14 mouse cellular contexts compared by ENCODE assay signal in genomic region chr19:5833287-5834100, GRCm38 (mm10). TPM values are rescaled to one million over a fixed set of nuclear protein-coding genes. Genes with fewer than 3 reads are reported as not detected.
DNase-seq lines count a peak whose midpoint lies in the region; ATAC-seq and TF ChIP-seq lines count a peak whose summit lies in the region.
"Had no signal": no experiment of that assay in that cellular context is flagged by ENCODE, and none has a peak within 500 bp of the region (broad histone marks: within the 10 kb centered on the region; RNA-seq: fewer than 3 reads in every experiment).

No protein-coding gene starts in this region.

- no peak overlapping the region for H3K4me3 ChIP-seq in heart, embryonic 12.5 days
- no peak overlapping the region for H3K4me3 ChIP-seq in lung, postnatal 0 days (ENCODE audit: low read depth, low read length)
- no peak overlapping the region for H3K4me3 ChIP-seq in intestine, postnatal 0 days (ENCODE audit: low read depth, low read length)
- no peak overlapping the region for H3K4me3 ChIP-seq in small intestine, adult 2 months (ENCODE audit: low read depth, low read length)
- H3K4me3 ChIP-seq in midbrain, postnatal 0 days (ENCODE audit: low read depth, low read length), result no peak overlapping the region
- H3K4me3 ChIP-seq in hindbrain, embryonic 14.5 days (replicated peaks; ENCODE audit: low read length), result no peak overlapping the region
- H3K4me3 ChIP-seq: kidney, embryonic 15.5 days; stomach, embryonic 15.5 days had no signal

- ATAC-seq in heart, embryonic 12.5 days (ENCODE audit: insufficient number of reproducible peaks, low FRiP score), result no peak
- no peak for ATAC-seq in lung, postnatal 0 days
- no peak for ATAC-seq in intestine, postnatal 0 days
- ATAC-seq in midbrain, postnatal 0 days (ENCODE audit: low FRiP score), result no peak
- no peak for ATAC-seq in hindbrain, embryonic 14.5 days (ENCODE audit: low FRiP score)

- no peaks in the 10 kb centered on the region for H3K9me3 ChIP-seq in heart, embryonic 12.5 days (replicated peaks)
- no peaks in the 10 kb centered on the region for H3K9me3 ChIP-seq in lung, postnatal 0 days (ENCODE audit: low read length)
- H3K9me3 ChIP-seq in intestine, postnatal 0 days (ENCODE audit: control insufficient read depth), result no peaks in the 10 kb centered on the region
- H3K9me3 ChIP-seq in midbrain, postnatal 0 days (ENCODE audit: low read length), result no peaks in the 10 kb centered on the region
- H3K9me3 ChIP-seq in hindbrain, embryonic 14.5 days (ENCODE audit: control insufficient read depth, low read length), result no peaks in the 10 kb centered on the region
- H3K9me3 ChIP-seq: kidney, embryonic 15.5 days; stomach, embryonic 15.5 days had no signal

- TF ChIP-seq CTCF in lung, postnatal 0 days (IDR thresholded peaks at IDR 0.05), result no peak
- no peak for TF ChIP-seq CTCF in intestine, postnatal 0 days (IDR thresholded peaks at IDR 0.05; ENCODE audit: low read depth)
- no peak for TF ChIP-seq CTCF in small intestine, adult 2 months (IDR thresholded peaks at IDR 0.05; ENCODE audit: extremely low read depth, insufficient read length, insufficient replicate concordance, low read depth, low read length)
- no peak for TF ChIP-seq CTCF in midbrain, postnatal 0 days (IDR thresholded peaks at IDR 0.05)

- no peak overlapping the region for H3K27ac ChIP-seq in heart, embryonic 12.5 days (ENCODE audit: poor library complexity, severe bottlenecking)
- H3K27ac ChIP-seq in lung, postnatal 0 days (ENCODE audit: low read length), result peak overlapping the region; percentile 59
- H3K27ac ChIP-seq in intestine, postnatal 0 days (ENCODE audit: low read depth, low read length), result peak overlapping the region; percentile 9
- peak overlapping the region; percentile 67 for H3K27ac ChIP-seq in small intestine, adult 2 months (ENCODE audit: insufficient read depth, low read depth, low read length)
- no peak overlapping the region for H3K27ac ChIP-seq in midbrain, postnatal 0 days (ENCODE audit: low read depth, low read length)
- no peak overlapping the region for H3K27ac ChIP-seq in hindbrain, embryonic 14.5 days
- H3K27ac ChIP-seq: stomach, embryonic 15.5 days had no signal

- no peak overlapping the region for H3K9ac ChIP-seq in heart, embryonic 12.5 days
- no peak overlapping the region for H3K9ac ChIP-seq in lung, postnatal 0 days (replicated peaks; ENCODE audit: low read depth)
- no peak overlapping the region for H3K9ac ChIP-seq in intestine, postnatal 0 days (ENCODE audit: low read depth, low read length)
- no peak overlapping the region for H3K9ac ChIP-seq in midbrain, postnatal 0 days (replicated peaks; ENCODE audit: low read length, poor library complexity, severe bottlenecking)
- no peak overlapping the region for H3K9ac ChIP-seq in hindbrain, embryonic 14.5 days
- H3K9ac ChIP-seq: kidney, embryonic 15.5 days; stomach, embryonic 15.5 days had no signal

- H3K4me1 ChIP-seq in heart, embryonic 12.5 days (replicated peaks), result peaks cover 22% of the 10 kb centered on the region
- peaks cover 12% of the 10 kb centered on the region for H3K4me1 ChIP-seq in lung, postnatal 0 days (ENCODE audit: insufficient read depth, low read depth, low read length)
- H3K4me1 ChIP-seq in intestine, postnatal 0 days (replicated peaks; ENCODE audit: control insufficient read depth, insufficient read depth, low read length), result peaks cover 7% of the 10 kb centered on the region; the same call in 1 of the 2 replicates
- peaks cover 40% of the 10 kb centered on the region for H3K4me1 ChIP-seq in small intestine, adult 2 months (ENCODE audit: control insufficient read depth, insufficient read depth, insufficient read length, low read length)
- H3K4me1 ChIP-seq in midbrain, postnatal 0 days (ENCODE audit: insufficient read depth, low read length), result no peaks in the 10 kb centered on the region
- H3K4me1 ChIP-seq in hindbrain, embryonic 14.5 days (replicated peaks; ENCODE audit: control insufficient read depth, insufficient read depth, low read length), result no peaks in the 10 kb centered on the region

- 0 out of 2 replicates have a peak, but pooled peaks cover 5% of the 10 kb centered on the region for H3K36me3 ChIP-seq in heart, embryonic 12.5 days
- no peaks in the 10 kb centered on the region for H3K36me3 ChIP-seq in lung, postnatal 0 days (ENCODE audit: insufficient read depth, low read length)
- peaks cover 13% of the 10 kb centered on the region; the same call in 1 of the 2 replicates for H3K36me3 ChIP-seq in intestine, postnatal 0 days (ENCODE audit: control insufficient read depth, insufficient read depth)
- peaks cover 8% of the 10 kb centered on the region for H3K36me3 ChIP-seq in small intestine, adult 2 months (ENCODE audit: control insufficient read depth, insufficient read depth, low read length)
- no peaks in the 10 kb centered on the region for H3K36me3 ChIP-seq in midbrain, postnatal 0 days (ENCODE audit: insufficient read depth, low read length)
- H3K36me3 ChIP-seq in hindbrain, embryonic 14.5 days (replicated peaks; ENCODE audit: control insufficient read depth, insufficient read depth), result no peaks in the 10 kb centered on the region
- H3K36me3 ChIP-seq: kidney, embryonic 15.5 days; stomach, embryonic 15.5 days had no signal

- no peak overlapping the region for H3K4me2 ChIP-seq in heart, embryonic 12.5 days
- H3K4me2 ChIP-seq in lung, postnatal 0 days (replicated peaks; ENCODE audit: low read depth, low read length), result no peak overlapping the region
- no peak overlapping the region for H3K4me2 ChIP-seq in intestine, postnatal 0 days (replicated peaks; ENCODE audit: low read depth)
- H3K4me2 ChIP-seq in midbrain, postnatal 0 days (ENCODE audit: low read depth, low read length, poor library complexity, severe bottlenecking), result no peak overlapping the region
- H3K4me2 ChIP-seq in hindbrain, embryonic 14.5 days (replicated peaks), result no peak overlapping the region
- H3K4me2 ChIP-seq: kidney, embryonic 15.5 days; stomach, embryonic 15.5 days had no signal

- no peak for TF ChIP-seq POLR2A in small intestine, adult 2 months (IDR thresholded peaks at IDR 0.05; ENCODE audit: low read depth, low read length)

- WGBS in heart, embryonic 12.5 days, result 83% methylated on average over 10 of the region's 10 CpGs
- 66% methylated on average over 10 of the region's 10 CpGs for WGBS in lung, postnatal 0 days
- 70% methylated on average over 10 of the region's 10 CpGs for WGBS in intestine, postnatal 0 days
- 43% methylated on average over 10 of the region's 10 CpGs for WGBS in small intestine, adult 2 months
- WGBS in midbrain, postnatal 0 days, result 92% methylated on average over 10 of the region's 10 CpGs
- WGBS in hindbrain, embryonic 14.5 days, result 87% methylated on average over 10 of the region's 10 CpGs

- TF ChIP-seq EP300 in lung, postnatal 0 days (IDR thresholded peaks at IDR 0.05), result no peak

- H3K27me3 ChIP-seq in heart, embryonic 12.5 days (replicated peaks), result no peaks in the 10 kb centered on the region
- no peaks in the 10 kb centered on the region for H3K27me3 ChIP-seq in lung, postnatal 0 days (replicated peaks; ENCODE audit: insufficient read depth, low read length)
- H3K27me3 ChIP-seq in intestine, postnatal 0 days (replicated peaks; ENCODE audit: control insufficient read depth, insufficient read depth, low read length), result no peaks in the 10 kb centered on the region
- no peaks in the 10 kb centered on the region for H3K27me3 ChIP-seq in small intestine, adult 2 months (ENCODE audit: control insufficient read depth, insufficient read depth, low read length)
- no peaks in the 10 kb centered on the region for H3K27me3 ChIP-seq in midbrain, postnatal 0 days (ENCODE audit: insufficient read depth, low read length)
- H3K27me3 ChIP-seq in hindbrain, embryonic 14.5 days (ENCODE audit: control insufficient read depth, insufficient read depth, low read length), result no peaks in the 10 kb centered on the region
- H3K27me3 ChIP-seq: kidney, embryonic 15.5 days; stomach, embryonic 15.5 days had no signal

- peak; percentile 91 for DNase-seq in heart, adult 11 months
- DNase-seq in lung, postnatal 0 days (ENCODE audit: low spot score), result peak; percentile 55
- DNase-seq in lung, postnatal 14 days, result no peak
- DNase-seq in midbrain, postnatal 0 days (ENCODE audit: low spot score), result no peak
- no peak for DNase-seq in hindbrain, embryonic 14.5 days (ENCODE audit: low spot score)
- DNase-seq: cerebellum, adult 18-20 months; heart, postnatal 4 days; right cerebral cortex, postnatal 25 days; thymus, postnatal 25 days had no signal

RNA-seq across cellular contexts. Expression of gene Frmd8, which starts 41.6 kb away (rescaled TPM):
- polyA plus RNA-seq in heart, embryonic 12.5 days (2016; fragmentation: Nextera tagmentation; extraction: Ambion mirVana), result 33.7 and 34.2 TPM in 2 replicates
- 33.9 and 35.1 TPM in 2 replicates for polyA plus RNA-seq in lung, postnatal 0 days (2015; fragmentation: Nextera tagmentation; extraction: Ambion mirVana)
- polyA plus RNA-seq in intestine, postnatal 0 days (2015; fragmentation: Nextera tagmentation; extraction: Ambion mirVana), result 21.7 and 24.0 TPM in 2 replicates
- 32.1 and 62.1 TPM in 2 replicates for polyA plus RNA-seq in small intestine, adult 2 months (2012; rRNA removed)
- 11.2 and 19.1 TPM in 2 replicates for total RNA-seq in midbrain, postnatal 0 days (2014; rRNA removed)
- 11.2 and 11.7 TPM in 2 replicates for polyA plus RNA-seq in midbrain, postnatal 0 days (2015; fragmentation: Nextera tagmentation; extraction: Ambion mirVana)
- 11.3 and 13.1 TPM in 2 replicates for polyA plus RNA-seq in hindbrain, embryonic 14.5 days (2014; fragmentation: Nextera tagmentation; extraction: Ambion mirVana)

RNA-seq across cellular contexts. Expression of gene Slc25a45, which starts 44.1 kb away (rescaled TPM):
- 3.5 and 3.9 TPM in 2 replicates for polyA plus RNA-seq in heart, embryonic 12.5 days (2016; fragmentation: Nextera tagmentation; extraction: Ambion mirVana)
- polyA plus RNA-seq in lung, postnatal 0 days (2015; fragmentation: Nextera tagmentation; extraction: Ambion mirVana), result 8.4 and 10.2 TPM in 2 replicates
- polyA plus RNA-seq in intestine, postnatal 0 days (2015; fragmentation: Nextera tagmentation; extraction: Ambion mirVana), result 3.8 and 4.0 TPM in 2 replicates
- 207 and 241 TPM in 2 replicates for polyA plus RNA-seq in small intestine, adult 2 months (2012; rRNA removed)
- total RNA-seq in midbrain, postnatal 0 days (2014; rRNA removed), result 3.7 and 4.8 TPM in 2 replicates
- polyA plus RNA-seq in midbrain, postnatal 0 days (2015; fragmentation: Nextera tagmentation; extraction: Ambion mirVana), result 2.1 and 2.7 TPM in 2 replicates
- 1.5 and 2.5 TPM in 2 replicates for polyA plus RNA-seq in hindbrain, embryonic 14.5 days (2014; fragmentation: Nextera tagmentation; extraction: Ambion mirVana)

Comparison
In these comparisons a context has a peak if more than half of its experiments do, and no peak if none do; other contexts are left out.
1. DNase-seq: peak in heart, adult 11 months (single experiment) and lung, postnatal 0 days (single experiment); none in lung, postnatal 14 days (single experiment), midbrain, postnatal 0 days (single experiment) and hindbrain, embryonic 14.5 days (single experiment).
2. H3K27ac ChIP-seq: peak in lung, postnatal 0 days (single experiment), intestine, postnatal 0 days (single experiment) and small intestine, adult 2 months (single experiment); none in heart, embryonic 12.5 days (single experiment), midbrain, postnatal 0 days (single experiment) and hindbrain, embryonic 14.5 days (single experiment).
3. RNA of gene Slc25a45, which starts 44.1 kb away (polyA plus RNA-seq): 207 to 241 TPM in small intestine, adult 2 months; 8.4 to 10.2 TPM in lung, postnatal 0 days, 3.8 to 4.0 TPM in intestine, postnatal 0 days, 3.5 to 3.9 TPM in heart, embryonic 12.5 days, 2.1 to 2.7 TPM in midbrain, postnatal 0 days and 1.5 to 2.5 TPM in hindbrain, embryonic 14.5 days; every median in the first group is over 10 times any median in the second.